Mouse (Mus musculus) c-Kit-positive CD71-negative TER-119-negative erythroid progenitor cells, embryonic 14.5 days (primary cell): ENCODE data around the gene Arhgef3.

Experiments used
- DNase-seq: peaks from one replicate; pipeline ENCODE4 v3.0.0-alpha.2; 2013; ENCODE audit warnings: low read depth

Arhgef3 gene

DNA sequence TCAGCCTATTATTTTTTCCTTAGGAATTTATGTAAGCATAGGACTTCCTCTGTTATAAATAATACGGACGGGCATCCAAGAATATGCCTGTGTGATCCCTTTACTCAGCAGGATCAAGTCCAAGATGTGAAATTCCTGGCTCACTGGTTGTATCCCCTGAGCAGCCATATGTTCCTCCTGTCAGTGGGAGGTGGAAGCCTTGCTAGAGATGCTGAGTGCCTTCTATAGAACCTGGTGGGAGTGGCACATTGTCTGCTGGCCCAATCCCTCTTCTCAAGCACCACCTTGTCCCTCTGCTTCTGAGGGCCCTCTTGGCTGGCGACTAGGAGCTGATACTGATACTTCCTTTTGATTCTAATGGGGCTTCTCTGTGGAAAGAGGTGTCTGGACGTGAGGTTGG is 155.1 kb downstream of the Arhgef3 start:
- no peak for DNase-seq

DNA sequence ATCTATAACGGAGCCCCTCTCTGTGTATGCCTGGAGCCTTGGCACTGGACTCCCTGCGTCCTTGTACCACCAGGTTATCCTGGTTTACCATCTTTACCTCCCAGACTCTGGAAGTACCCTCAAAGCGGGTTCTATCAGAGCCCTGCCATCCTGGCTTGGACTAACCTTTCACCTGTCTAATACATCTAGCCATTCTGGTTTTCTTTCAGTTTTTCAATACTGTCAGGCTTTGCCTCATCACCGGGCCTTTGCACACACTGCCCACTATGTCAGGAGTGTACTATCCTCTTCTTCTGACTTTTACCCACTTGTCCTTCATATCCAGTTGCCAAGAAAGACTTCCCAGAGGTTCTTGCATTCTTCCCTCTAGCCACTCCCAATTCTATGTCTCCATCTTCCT is 155.8 kb downstream of the Arhgef3 start:
- no peak for DNase-seq

DNA sequence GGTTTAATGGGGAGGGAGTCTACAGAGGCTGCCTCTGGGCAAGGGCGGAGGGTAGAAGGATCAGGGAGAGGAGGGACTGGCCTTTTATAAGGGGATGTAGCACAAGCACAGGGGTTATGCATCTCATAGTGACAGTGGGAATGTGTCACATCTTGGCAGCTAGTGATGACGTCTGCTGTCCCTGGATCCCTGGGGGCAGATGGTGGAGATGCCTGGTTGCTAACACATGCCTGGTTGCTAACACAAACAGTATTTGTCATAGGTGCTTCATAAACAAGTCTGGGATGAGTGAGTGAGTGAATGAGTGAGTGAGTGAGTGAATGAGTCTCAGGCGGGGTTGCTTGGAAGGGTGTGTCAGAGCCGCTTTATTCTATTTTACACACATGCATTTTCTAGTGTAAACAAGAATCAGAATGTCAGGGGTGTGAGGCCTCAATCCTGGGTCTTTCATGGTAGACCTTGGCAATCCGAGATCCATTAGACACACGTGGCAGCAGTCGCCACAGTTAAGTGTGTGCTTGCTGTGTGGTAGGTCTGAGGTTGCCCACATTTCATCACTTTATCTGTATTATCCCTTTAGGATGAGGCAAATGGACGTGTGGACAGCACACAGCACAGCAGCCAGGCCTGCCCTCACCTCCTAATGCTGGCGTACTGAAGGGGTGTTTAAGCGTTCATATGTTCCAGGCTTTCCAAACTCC is 156.8 kb downstream of the Arhgef3 start:
- no peak for DNase-seq

DNA sequence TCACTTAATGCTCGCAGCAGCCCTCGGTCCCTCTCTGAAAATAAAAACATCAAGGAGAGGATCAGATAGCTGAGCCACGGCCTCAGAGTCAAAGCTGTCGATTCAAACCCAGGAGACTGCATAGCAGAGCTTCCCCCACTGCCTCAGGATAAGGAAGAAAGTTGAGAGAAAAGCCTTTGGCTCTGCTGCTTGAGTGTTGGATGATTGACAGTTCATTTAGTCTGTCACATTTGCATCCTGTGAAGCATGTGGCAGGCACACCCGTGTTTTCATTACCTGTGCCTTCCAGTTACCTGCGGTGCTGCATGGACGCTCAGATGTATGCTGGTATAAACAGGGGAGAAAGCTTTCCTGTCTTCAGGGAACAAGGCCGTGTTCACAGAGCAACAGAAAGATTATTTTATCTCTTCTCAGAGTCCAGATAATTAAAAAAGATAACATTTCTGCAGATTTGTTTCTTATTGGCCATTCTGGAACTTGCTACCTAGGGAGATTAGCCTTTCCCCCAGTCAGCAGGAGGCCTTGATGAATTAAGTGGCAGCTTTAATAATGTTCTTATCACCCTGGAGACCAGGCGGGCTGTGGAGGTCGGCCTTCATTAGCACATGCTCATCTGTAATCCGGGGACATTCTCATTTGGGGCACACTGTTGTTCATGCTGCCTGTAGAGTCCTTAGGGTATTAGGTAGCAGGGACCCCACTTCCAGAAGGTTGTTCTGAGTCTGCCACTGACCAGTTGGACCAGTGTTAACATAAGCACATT is 157.6 kb downstream of the Arhgef3 start:
- DNase-seq: no peak

DNA sequence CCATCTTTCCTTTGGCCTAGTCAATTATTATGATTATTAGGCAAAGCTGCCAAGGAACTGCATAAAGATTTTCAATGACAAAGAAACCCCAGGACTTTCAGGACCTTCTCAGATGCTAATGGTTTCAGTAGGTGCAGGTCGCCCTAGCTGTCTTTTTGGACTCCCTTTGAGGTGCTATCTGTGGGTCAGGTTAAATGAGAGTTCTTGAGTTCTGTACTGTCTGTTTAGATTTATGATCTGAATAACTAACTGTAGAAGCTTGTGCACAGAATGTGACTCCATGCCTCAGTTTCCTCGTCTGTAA is 158.1 kb downstream of the Arhgef3 start:
- no peak for DNase-seq

DNA sequence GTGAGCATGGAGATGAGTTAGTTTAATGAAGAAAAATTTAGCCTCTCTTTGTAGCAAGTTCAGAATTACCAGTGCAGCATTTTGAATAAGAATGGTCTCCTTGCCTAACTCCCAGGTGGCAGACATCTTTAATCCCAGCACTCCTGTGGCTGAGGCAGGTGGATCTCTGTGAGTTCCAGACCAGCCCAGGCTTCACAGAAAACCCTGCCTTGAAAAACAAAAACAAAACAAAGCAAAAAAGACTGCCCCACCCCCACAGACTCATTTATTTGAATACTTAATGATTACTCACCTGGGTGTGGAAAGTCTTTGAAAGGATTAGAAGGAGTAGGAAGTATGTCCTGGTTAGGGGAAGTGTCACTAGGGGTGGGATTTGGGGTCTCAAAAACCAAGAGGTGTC is 158.5 kb downstream of the Arhgef3 start:
- DNase-seq: no peak

DNA sequence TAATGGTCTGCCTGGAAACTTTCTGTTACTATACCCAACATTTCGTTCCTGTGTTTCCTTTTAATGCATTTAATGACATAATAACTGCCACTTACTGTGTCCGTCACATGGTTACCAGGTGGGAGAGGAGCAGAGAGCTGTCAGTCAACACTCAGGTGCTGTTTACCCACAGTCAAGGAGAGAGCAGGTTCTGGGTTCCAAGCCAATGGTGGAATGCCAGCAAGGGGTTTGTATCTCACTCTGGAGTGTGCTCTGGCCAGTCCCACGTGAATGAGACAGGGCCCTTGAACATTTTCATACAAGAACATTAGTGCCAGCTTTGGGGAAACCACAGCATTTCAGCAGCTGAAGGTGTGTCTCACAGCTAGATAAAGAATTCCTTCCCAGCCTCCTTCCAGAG is 162.6 kb downstream of the Arhgef3 start:
- no peak for DNase-seq

DNA sequence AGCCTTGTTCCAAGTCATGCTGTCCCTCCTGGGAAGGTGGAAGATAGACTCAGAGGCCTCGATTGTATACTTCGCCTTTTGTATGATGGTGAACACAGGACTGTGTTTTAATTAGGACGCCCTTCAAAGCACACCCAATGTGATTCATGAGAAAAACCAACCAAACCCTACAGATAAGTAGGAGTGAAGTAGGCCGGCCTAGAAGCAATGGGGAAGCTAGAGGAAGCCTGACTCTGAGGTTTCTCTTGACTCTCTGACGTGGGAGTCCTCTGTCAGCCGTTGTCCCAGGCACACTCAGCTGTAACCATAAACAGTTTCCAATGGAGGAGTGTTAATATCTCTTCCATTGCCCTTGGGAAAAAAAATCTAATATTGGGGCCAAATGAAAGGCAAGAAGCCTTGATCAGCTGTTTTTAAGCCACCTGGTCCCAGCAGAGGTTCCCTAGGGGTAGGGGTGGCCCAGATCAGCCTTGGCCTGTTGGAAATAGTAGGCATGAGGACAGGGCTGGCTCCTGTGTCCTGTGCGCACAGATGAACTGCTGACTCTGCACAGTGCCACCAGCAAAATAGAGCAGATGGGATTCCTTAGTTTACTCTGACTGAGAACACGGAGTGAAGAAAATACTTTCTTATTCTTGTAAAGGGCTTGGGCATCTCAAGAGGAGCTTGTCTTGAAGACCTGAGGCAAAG is 165.6 kb downstream of the Arhgef3 start:
- DNase-seq: no peak

DNA sequence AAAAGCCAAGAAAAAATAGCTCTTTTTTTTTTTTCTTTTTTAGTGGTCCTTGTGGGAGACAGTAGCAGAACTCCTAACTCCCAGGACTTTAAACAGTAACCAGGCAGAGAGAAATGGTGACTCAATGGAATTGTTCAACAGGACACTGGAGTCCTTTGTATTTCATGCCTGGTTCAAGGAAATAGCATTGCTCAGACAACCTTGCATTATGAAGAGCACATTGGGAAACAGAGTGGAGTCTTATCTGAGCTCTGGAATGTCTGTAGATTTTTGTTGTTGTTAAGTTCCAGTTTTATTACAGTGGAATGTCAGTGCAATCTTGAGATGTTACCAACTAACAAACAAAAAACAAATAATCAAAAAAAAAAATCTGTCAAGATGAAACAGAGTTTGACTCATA is 169.3 kb downstream of the Arhgef3 start:
- DNase-seq: no peak

DNA sequence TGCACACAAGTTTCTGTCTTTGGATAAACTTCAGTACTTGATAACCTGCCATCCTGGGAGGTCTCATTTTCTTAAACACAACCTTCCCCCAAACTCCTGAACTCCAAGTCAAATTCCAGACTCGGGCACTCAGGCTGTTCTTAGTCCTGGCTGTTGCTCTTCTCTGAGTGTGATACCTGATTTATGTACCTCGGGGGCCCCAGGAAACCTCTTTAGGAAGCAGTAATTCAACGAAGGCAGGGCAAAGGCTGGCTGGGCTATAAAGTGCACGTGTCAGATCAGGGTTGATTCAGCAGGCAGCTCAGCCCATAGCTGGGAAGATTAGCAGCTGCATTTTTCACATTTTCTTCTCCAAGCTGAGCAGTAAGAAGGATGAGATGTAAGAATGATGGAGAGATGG is 171.5 kb downstream of the Arhgef3 start:
- DNase-seq: no peak

DNA sequence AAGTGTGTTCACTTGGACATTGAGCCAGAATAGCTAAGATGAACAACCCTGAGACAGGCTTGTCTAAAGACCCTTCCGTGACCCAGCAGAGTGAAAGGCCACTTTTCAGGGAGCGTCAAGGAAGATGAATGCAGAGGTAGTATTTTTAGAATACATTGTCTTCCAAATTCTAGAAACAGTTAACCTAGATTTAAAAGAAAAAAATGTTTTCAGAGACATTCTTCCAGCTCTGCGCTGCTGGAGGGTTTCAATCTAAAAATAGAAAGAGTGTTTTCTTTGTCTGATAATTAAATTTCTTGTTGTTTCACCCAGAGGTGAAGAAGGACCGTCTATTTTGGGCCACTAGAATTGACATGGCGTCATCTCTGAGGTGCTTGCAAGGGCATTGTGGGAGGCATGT is 174.4 kb downstream of the Arhgef3 start:
- no peak for DNase-seq

DNA sequence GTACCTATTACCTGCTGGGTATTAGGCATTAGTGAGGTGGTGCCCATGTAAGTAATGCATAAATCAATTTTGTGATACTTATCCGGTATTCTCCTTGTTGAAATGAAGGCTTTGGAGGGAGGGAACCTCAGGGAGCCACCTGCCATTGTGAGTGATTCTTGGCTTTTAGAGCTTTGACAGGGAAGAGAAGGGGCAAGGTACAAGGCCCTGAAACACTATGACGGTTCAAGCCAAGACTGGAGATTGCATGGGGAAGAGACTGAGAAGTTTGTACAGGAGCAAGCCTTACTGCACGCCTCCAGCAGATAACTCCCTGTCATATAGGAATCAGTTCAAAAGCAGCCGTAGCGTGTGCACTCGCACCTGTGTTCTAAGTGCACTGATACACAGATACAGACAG is 177.4 kb downstream of the Arhgef3 start:
- no peak for DNase-seq

DNA sequence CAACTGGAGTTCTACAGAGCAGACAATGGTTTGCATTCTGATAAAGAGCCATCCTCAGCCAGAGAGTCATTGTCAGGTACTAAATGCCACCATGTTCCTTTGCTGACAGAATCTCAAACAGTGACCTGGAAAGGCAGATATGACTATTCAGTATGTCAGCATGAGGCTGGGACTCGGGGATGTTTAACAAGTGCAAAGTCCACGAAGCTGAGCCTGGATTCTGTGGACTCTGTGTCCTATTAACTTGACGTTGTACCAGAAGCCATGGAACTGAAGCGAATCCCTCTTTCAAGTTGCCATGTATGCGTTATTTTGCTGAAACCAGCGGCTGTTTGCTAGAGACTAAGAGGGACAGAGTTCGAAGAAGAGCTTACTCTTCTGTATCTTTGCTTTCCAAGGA is 181.1 kb downstream of the Arhgef3 start:
- no peak for DNase-seq

DNA sequence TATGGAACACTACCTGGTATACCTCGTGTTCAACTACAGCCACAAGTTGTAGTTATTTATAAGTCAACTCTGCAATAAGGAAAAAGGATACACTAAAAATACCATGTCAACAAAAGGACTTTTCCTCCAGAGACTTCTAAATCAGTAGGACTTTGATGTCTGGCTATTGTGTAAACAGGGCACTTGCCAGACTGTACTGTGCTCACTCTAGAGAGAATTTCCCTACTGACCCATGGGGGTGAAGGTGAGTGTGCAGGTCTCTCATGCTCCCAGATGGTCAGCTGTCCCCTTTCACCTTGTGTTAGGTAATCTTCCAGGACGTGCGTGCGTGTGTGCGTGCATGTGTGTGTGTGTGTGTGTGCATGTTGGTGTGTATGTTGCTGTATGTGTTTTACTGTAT is 182.3 kb downstream of the Arhgef3 start:
- DNase-seq: no peak

DNA sequence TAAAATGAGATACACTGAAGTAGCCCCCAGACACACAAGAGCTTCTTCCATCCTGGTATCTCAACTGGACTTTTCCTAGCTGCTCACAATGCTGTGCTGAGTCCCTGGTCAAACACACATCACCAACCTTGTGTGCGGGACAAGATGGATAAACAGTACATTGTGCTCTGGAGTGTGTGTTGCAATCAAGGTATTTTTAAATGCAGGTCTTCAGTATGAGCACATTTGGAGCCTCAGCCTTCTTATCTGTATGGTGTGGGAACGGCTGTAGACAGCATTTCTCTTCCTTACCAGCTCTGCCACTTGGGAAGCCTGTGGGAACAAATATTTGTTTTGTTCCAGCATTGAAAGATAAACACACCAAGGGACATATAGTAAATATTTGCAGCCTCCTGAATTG is 184.2 kb downstream of the Arhgef3 start:
- no peak for DNase-seq

DNA sequence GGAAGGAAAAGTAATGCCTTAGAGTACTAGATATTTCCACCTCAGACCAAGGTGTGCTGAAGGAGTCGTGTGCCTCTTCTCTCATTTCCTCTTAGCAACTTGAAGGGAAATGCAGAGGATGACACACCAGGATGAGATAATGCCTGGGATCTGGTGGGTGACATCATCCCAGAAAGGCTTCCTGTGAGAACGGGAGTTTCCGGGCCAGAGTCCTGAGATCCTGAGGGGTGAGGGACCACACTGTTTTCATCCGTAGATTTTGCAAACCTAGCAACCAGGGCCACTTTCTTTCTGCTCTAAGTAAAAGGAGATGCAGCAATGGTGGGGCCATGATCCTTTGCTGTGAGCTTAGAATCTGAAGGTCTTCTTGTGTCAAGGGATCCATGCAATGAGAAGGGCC is 185.0 kb downstream of the Arhgef3 start:
- no peak for DNase-seq

DNA sequence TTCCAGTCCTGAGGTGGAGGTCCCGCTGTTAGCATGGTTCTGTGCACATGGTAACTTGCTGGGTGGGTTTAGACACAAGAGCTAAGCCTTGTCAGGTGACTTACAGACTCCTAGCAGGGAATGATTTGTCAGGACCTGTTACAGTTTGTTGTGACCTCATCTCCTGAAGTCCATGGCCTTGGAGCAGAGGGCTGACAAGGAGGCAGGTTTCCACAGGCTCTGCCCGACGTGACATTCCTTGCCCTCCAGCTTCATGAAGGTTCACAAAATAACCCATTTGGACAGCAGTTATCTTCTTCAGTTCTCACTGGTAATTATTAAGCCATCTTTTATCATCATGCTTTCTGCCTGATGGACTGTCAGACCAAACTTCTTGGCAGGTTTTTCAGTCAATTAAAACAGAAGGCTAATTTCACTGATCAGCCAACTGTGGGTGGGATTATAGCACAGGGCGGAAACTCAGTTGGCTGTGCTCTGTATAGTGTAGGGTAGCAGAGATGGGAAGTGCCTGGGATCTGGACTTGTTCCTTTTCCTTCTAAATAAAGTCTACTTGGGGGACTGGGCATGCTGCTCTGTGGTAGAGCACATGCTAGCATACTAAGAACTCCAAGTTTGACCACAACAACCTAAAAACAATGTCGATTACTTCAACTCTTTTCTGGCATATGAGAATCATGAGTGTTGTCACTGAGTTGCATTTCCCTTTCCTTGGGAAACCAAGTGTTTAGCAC is 187.2 kb downstream of the Arhgef3 start:
- DNase-seq: no peak

DNA sequence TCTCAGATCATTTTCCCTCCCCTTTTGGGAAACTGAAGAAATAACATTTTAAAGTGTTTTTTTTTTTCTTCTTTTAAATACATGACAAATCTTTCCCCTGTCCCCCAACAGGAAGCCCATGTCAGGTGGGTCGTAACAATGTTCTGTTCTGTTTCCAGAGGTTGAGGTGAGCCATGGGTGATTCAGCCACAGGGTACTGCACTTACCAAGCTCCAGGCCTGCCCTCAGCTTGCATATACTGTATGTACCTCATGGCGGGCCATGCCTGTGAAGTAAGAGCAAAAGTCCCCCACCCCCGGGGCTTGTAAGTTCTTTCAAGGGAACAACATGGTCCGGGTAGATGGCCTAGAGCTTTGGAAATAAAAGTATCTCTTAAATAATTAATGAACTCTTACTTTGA is 188.6 kb downstream of the Arhgef3 start:
- no peak for DNase-seq

DNA sequence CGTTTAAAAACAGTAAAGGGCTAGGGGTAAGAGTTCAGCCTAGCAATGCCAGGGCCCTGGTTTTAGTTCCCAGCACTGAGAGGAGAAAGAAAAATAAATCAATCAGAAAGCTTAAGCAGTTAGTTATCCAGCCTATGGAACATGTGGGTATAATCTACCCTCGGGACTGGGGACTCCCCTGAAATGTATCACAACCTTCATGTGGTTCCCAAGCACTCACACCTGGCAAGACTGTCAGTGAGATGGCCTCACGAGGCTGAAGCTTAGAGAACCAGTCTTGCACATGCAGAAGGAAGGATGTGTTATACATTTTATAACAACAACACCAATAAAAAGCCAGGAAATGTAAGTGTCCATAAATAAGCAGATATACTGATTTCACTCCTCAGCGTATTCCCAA is 189.7 kb downstream of the Arhgef3 start:
- no peak for DNase-seq

DNA sequence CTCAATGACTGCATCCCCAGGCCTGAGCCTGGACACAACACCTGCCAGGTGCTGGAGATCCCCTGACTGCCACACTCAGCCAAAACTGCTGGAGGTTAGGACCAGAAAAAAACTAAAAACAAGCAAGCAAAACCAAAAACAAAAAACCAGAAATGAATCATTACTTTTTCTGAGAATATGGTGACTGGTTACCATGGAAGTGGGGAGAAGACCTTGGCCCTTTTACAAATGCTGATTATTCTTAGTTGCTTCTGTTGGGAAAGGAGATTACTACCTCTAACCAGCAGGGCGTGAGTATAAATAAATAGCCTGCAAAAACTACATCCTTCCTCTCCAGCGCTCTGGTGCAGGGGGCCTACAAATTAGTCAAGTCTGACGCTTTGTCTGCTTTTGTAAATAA is 194.1 kb downstream of the Arhgef3 start:
- DNase-seq: no peak

DNA sequence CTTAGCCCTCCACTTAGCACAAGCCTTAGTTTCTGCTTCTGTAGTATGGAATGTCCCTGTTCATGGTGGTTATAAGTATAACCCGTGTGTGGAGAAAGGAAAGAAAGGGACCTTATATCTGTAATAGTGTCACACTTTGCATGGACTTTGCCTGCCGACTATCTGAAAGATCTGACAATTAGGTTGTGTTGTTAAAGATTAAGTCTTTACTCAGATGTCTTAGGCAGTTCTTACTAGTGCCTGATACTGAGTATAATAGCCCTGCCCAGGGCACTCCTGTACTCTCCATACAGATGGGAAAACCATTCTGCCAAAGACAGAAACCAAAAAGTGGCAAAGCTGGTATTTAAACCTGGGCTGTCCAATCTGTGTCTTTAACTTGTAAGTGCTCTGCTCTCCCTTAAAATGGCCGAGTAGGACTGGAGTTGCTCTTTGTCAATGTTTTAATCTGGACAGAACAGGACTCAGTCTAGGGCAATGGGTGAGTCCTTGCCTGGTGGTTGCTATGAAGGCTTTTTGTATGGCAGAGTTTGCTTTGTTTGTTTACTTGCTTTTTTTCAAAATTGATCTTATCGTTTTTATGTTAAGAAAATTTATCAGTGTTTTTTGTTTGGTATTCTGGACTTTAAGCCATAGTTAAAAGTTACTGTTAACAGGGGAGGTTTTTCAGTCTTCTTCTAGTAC is 196.0 kb downstream of the Arhgef3 start:
- no peak for DNase-seq

DNA sequence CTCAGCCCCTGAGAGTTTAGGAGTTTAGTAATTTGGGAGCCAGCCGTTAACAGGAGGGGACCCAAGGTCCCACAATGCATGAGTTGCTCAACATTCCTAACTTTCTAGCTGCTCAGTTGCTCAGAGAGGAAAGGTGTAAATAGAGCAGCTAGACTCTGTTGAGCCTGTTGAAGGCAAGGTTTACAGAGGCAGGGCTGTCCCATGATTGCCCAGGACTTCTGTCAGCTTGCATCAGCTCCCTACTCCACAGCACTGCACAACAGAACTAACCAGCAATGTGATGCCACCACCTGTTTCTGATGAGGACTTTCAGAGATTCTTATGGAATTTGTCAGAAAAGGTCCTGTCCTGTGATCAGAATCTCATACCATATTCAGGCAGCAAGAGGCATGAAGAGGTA is 197.7 kb downstream of the Arhgef3 start:
- DNase-seq: no peak
